Mouse (Mus musculus): ENCODE measurements at regions not wholly inside any gene's neighbourhood (a gene's known extent, or its start where the extent isn't known, plus 50 kb on each side); places are given as distances from the start of the nearest gene placed in this dataset.

- Histone ChIP-seq H3K27me3 (ENCODE audit: control insufficient read depth, insufficient read depth, insufficient read length) (no peaks in the 10 kb centered on the region), H3K4me3 (ENCODE audit: insufficient read depth, poor library complexity, severe bottlenecking) (no peak overlapping the region), H3K79me2 (ENCODE audit: control insufficient read depth, insufficient read depth) (no peaks in the 10 kb centered on the region), H3K79me3 (ENCODE audit: low read depth) (no peaks in the 10 kb centered on the region), H3ac (ENCODE audit: control insufficient read depth, insufficient read length, low read depth) (no peak overlapping the region), H3K36me3 (ENCODE audit: control insufficient read depth, insufficient read depth) (no peaks in the 10 kb centered on the region)
- TF ChIP-seq MAX (IDR thresholded peaks at IDR 0.05), result no peak
- TF ChIP-seq MYOG (IDR thresholded peaks at IDR 0.05; ENCODE audit: control insufficient read depth, extremely low read depth, insufficient read length), result no peak
- TF ChIP-seq FOSL1 (IDR thresholded peaks at IDR 0.05; ENCODE audit: insufficient read depth, low read length, poor library complexity, severe bottlenecking), result no peak
- no peak for TF ChIP-seq USF1 (IDR thresholded peaks at IDR 0.05; ENCODE audit: low read depth)
- no peak for TF ChIP-seq CEBPB (IDR thresholded peaks at IDR 0.05; ENCODE audit: low read depth)
- no peak for TF ChIP-seq CTCF (IDR thresholded peaks at IDR 0.05; ENCODE audit: control insufficient read depth, insufficient read depth, insufficient read length)
- TF ChIP-seq MYOD1 (IDR thresholded peaks at IDR 0.05; ENCODE audit: control insufficient read depth, insufficient read length, low read depth), result no peak
Measured at GRCm38 (mm10) chr1:81539591-81540311, 463.0 kb downstream of the Nyap2 start.

GRCm38 (mm10) chr1:81548906-81549305 is 472.2 kb downstream of the Nyap2 start:
- H3K27me3 ChIP-seq (ENCODE audit: control insufficient read depth, insufficient read depth, insufficient read length), result no peaks in the 10 kb centered on the region
- H3ac ChIP-seq (ENCODE audit: control insufficient read depth, insufficient read length, low read depth), result no peak overlapping the region
- no peaks in the 10 kb centered on the region for H3K79me3 ChIP-seq (ENCODE audit: low read depth)
- no peaks in the 10 kb centered on the region for H3K79me2 ChIP-seq (ENCODE audit: control insufficient read depth, insufficient read depth)
- no peak for TF ChIP-seq MAX (IDR thresholded peaks at IDR 0.05)
- H3K4me3 ChIP-seq (ENCODE audit: insufficient read depth, poor library complexity, severe bottlenecking), result no peak overlapping the region
- H3K36me3 ChIP-seq (ENCODE audit: control insufficient read depth, insufficient read depth), result no peaks in the 10 kb centered on the region

GRCm38 (mm10) chr1:81549706-81550105 is 473.0 kb downstream of the Nyap2 start:
- Histone ChIP-seq H3K79me3 (ENCODE audit: low read depth) (no peaks in the 10 kb centered on the region), H3K36me3 (ENCODE audit: control insufficient read depth, insufficient read depth) (no peaks in the 10 kb centered on the region), H3K79me2 (ENCODE audit: control insufficient read depth, insufficient read depth) (no peaks in the 10 kb centered on the region), H3K4me3 (ENCODE audit: insufficient read depth, poor library complexity, severe bottlenecking) (no peak overlapping the region), H3K27me3 (ENCODE audit: control insufficient read depth, insufficient read depth, insufficient read length) (no peaks in the 10 kb centered on the region), H3ac (ENCODE audit: control insufficient read depth, insufficient read length, low read depth) (no peak overlapping the region)
- TF ChIP-seq MAX (IDR thresholded peaks at IDR 0.05) (no peak), USF1 (IDR thresholded peaks at IDR 0.05; ENCODE audit: low read depth) (no peak), MYOD1 (IDR thresholded peaks at IDR 0.05; ENCODE audit: control insufficient read depth, insufficient read length, low read depth) (no peak), FOSL1 (IDR thresholded peaks at IDR 0.05; ENCODE audit: insufficient read depth, low read length, poor library complexity, severe bottlenecking) (no peak), CTCF (IDR thresholded peaks at IDR 0.05; ENCODE audit: control insufficient read depth, insufficient read depth, insufficient read length) (no peak), CEBPB (IDR thresholded peaks at IDR 0.05; ENCODE audit: low read depth) (no peak), MYOG (IDR thresholded peaks at IDR 0.05; ENCODE audit: control insufficient read depth, extremely low read depth, insufficient read length) (no peak)

DNA sequence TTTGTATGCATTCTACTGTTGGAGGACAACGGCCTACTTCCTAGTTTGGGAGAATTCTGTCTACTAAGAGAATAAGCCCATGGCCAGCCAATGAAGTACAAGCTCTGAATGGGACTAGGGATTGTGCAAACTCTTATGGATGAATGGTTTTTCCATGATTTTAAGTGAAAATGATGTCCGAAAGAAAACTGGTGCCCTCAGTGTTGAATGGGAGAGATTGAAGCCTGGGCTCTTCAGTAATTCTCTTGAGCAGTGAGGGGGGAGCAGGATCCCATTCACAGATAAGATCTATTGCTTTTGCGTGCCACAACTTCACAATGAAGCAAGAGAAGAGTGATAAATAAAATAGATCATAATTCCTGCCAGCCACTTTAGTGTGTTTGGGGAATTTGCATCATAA is 476.0 kb downstream of the Nyap2 start:
- no peaks in the 10 kb centered on the region for H3K27me3 ChIP-seq (ENCODE audit: control insufficient read depth, insufficient read depth, insufficient read length)
- TF ChIP-seq MYOD1 (IDR thresholded peaks at IDR 0.05; ENCODE audit: control insufficient read depth, insufficient read length, low read depth) (no peak), MAX (IDR thresholded peaks at IDR 0.05) (no peak), CEBPB (IDR thresholded peaks at IDR 0.05; ENCODE audit: low read depth) (no peak), USF1 (IDR thresholded peaks at IDR 0.05; ENCODE audit: low read depth) (no peak), CTCF (IDR thresholded peaks at IDR 0.05; ENCODE audit: control insufficient read depth, insufficient read depth, insufficient read length) (no peak), FOSL1 (IDR thresholded peaks at IDR 0.05; ENCODE audit: insufficient read depth, low read length, poor library complexity, severe bottlenecking) (no peak), MYOG (IDR thresholded peaks at IDR 0.05; ENCODE audit: control insufficient read depth, extremely low read depth, insufficient read length) (no peak)

DNA sequence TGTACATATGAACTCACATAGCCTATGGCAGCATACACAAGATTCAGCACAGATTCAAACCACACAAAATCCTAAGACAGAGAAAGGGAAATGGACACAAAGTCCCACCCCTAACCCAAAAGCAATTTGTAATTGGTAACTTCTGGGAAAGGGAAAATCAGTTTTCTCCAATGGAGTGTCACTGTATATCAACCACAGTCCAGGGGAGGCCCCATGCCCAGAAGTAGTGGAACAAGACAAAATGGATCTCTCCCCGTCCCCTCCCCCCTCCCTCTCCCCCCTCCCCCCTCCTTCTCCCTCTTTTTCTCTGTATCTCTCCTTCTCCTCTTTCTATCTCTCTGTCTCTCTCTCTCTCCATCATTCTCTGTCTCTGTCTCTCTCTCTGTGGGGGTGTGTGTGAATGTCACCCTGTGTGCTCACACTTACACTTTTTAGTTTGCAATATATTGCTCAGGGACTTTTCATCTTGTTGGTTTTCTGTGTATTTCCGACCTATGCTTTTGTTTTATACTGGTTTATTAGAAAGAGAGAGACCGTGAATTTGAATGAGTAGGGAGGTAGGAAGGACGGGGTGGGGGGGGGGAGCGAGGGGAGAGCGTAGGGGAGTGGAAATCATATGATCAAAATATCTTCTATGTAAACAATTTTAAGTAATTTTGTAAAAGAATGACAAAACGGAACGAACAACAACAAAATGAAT is 500.4 kb downstream of the Nyap2 start:
- H3K4me3 ChIP-seq (ENCODE audit: insufficient read depth, poor library complexity, severe bottlenecking), result no peak overlapping the region
- no peaks in the 10 kb centered on the region for H3K36me3 ChIP-seq (ENCODE audit: control insufficient read depth, insufficient read depth)
- TF ChIP-seq FOSL1 (IDR thresholded peaks at IDR 0.05; ENCODE audit: insufficient read depth, low read length, poor library complexity, severe bottlenecking) (no peak), CTCF (IDR thresholded peaks at IDR 0.05; ENCODE audit: control insufficient read depth, insufficient read depth, insufficient read length) (no peak), CEBPB (IDR thresholded peaks at IDR 0.05; ENCODE audit: low read depth) (no peak), MYOG (IDR thresholded peaks at IDR 0.05; ENCODE audit: control insufficient read depth, extremely low read depth, insufficient read length) (no peak), MAX (IDR thresholded peaks at IDR 0.05) (no peak), USF1 (IDR thresholded peaks at IDR 0.05; ENCODE audit: low read depth) (no peak), MYOD1 (IDR thresholded peaks at IDR 0.05; ENCODE audit: control insufficient read depth, insufficient read length, low read depth) (no peak)
- H3K27me3 ChIP-seq (ENCODE audit: control insufficient read depth, insufficient read depth, insufficient read length), result no peaks in the 10 kb centered on the region
- no peaks in the 10 kb centered on the region for H3K79me2 ChIP-seq (ENCODE audit: control insufficient read depth, insufficient read depth)
- H3K79me3 ChIP-seq (ENCODE audit: low read depth), result no peaks in the 10 kb centered on the region
- H3ac ChIP-seq (ENCODE audit: control insufficient read depth, insufficient read length, low read depth), result no peak overlapping the region

More for the DNA sequence above, 476.0 kb downstream of the Nyap2 start:
- no peaks in the 10 kb centered on the region for H3K79me3 ChIP-seq (ENCODE audit: low read depth)
- H3K4me3 ChIP-seq (ENCODE audit: insufficient read depth, poor library complexity, severe bottlenecking), result no peak overlapping the region
- H3ac ChIP-seq (ENCODE audit: control insufficient read depth, insufficient read length, low read depth), result no peak overlapping the region
- no peaks in the 10 kb centered on the region for H3K36me3 ChIP-seq (ENCODE audit: control insufficient read depth, insufficient read depth)
- H3K79me2 ChIP-seq (ENCODE audit: control insufficient read depth, insufficient read depth), result no peaks in the 10 kb centered on the region
